Mouse (Mus musculus): Measurements from ENCODE around the gene Auts2.

- no peak for TF ChIP-seq CTCF (IDR thresholded peaks at IDR 0.05; ENCODE audit: low read depth, low read length)
- no peak for TF ChIP-seq POLR2A (IDR thresholded peaks at IDR 0.05; ENCODE audit: borderline replicate concordance, low read depth, low read length)
These were observed 402.3 kb downstream of the Auts2 start for GRCm38 (mm10) chr5:132140816-132141215.

All from bone marrow macrophage, adult 2 months (primary cell).